Mouse (Mus musculus): ENCODE measurements at regions not wholly inside any gene's neighbourhood (a gene's known extent, or its start where the extent isn't known, plus 50 kb on each side); places are given as distances from the start of the nearest gene placed in this dataset.

DNA sequence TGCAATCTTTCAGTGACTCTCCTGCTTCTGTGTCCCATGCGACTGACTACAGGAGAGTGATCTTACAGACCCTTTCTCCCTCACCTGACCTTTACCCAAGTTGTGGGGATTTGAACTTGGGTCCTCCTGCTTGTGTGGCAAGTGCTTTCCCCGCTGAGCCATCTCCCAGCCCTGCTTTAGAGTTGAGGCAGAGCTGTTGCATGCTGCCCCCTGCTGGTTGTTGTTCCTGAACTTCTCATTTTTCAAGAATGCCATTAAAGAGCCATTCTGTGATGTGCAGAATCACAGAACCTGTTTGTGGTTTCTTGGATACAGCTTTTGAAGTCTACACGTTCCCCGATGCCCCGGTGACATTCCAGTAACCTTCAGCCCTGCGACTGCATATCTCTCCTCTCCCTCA, 70.0 kb upstream of the Mvb12b start:
- intact Hi-C loops (cut with DNase I): loop anchor here (5.0 kb wide), 2 partner anchors 135 to 210 kb away; no protein-coding TSS in a partner anchor

DNA sequence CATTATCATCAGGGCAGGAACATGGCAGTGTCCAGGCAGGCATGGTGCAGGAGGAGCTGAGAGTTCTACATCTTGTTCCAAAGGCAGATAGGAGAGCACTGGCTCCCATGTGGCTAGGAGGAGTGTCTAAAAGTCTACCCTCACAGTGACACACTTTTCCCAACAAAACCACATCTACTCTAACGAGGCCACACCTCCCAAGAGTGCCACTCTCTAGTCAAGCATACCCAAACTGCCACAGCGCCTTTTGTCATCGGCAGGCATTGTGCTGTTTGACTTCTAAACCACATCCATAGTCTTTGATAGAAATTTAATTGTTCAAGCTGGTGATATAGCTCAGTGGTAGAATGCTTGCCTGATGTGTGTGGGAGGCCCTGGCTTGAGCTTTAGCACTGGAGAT, 56.6 kb upstream of the Mvb12b start:
- intact Hi-C loops (cut with DNase I): no loop called here

DNA sequence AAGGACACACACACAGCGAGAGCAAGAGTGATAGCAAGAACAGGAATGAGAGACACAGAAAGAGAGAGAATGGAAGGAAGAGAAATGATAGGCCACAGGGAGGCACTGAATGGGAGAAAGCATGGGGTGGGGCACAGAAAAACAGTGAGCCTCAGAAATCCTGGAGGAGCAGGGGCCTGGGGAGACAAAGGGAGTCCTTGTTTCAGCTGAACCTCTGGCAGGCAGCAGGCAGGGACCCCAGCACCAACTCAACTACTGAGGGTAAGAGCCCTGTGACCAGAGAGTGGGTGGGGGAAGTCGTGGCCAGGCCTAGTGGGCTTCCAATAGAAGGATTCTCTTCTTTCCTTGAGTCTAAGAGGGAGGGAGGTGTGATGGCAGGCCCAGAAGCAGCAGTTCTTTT, 54.3 kb upstream of the Mvb12b start:
- intact Hi-C loops (cut with DNase I): no loop called here

DNA sequence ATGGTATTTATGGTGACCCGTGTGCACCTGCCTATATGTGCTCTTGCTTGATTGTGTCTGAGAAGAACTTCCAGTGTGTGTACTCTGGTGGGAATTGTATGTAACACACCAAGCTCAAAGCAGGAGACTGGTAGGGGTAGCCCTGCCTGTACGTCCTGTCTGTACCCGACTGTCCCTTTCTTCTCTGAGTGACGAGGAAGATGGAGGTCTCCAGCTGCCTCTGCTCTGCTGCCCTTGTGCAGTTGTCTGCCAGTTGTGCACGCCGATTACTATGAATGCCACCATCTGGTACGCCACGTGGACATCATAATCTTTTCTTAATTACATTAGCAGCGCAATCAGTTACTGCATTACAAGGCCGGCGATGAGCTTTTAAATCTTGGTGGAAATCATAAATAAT, 53.6 kb upstream of the Mvb12b start:
- intact Hi-C loops (cut with DNase I): no loop called here

DNA sequence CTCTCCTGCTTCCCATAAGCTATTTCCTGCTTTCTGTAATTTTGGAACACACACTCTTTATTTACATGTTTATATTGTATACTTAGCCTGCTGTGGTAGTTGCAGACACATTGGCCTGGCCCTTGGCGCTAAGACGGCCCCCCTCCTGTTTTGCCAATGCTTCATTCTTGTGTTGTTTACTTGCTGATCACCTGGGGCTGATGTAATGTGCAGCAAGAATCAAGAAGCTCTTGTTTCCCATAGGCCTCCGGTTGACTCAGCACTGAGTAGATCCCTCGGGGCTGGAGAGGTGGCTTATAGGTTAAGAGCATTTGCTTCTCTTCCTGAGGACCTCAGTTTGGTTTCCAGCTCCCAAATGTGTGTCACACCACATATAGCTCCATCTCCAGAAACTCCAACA, 52.1 kb upstream of the Mvb12b start:
- intact Hi-C loops (cut with DNase I): no loop called here

Data from adrenal gland (tissue).